Mouse (Mus musculus) spleen, postnatal 10 days (tissue): Measurements from ENCODE around the gene Tdgf1.

Source experiments
- DNase-seq, 2 experiments: peaks; one replicate each; pipeline ENCODE4 v3.0.0; 2021 to 2022; ENCODE audit warnings: low spot score in 2 of 2

The Tdgf1 gene

GRCm38 (mm10) chr9:110914631-110915236, 31.2 kb downstream of the Tdgf1 start:
- no peak for DNase-seq

GRCm38 (mm10) chr9:110909371-110909967, 36.5 kb downstream of the Tdgf1 start:
- no peak for DNase-seq

DNA sequence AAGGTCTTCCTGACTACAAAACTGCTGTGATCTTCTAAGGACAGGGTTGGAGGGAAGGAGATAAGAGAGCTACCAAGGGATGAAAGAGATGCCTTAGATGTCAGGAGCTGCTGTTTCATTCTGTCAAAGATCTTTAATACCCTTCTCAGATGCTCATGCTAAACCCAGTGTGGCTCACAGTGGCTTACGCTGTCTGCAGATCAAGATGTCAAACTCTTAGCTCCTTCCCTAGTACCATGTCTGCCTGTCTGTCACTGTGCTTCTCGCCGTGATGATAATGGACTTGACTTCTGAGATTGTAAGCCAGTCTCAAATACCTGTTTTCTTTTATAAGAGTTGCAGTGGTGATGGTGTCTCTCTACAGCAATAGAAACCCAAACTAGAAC, 37.3 kb downstream of the Tdgf1 start:
- DNase-seq, result no peak

GRCm38 (mm10) chr9:110907838-110908630, 37.9 kb downstream of the Tdgf1 start:
- no peak for DNase-seq

DNA sequence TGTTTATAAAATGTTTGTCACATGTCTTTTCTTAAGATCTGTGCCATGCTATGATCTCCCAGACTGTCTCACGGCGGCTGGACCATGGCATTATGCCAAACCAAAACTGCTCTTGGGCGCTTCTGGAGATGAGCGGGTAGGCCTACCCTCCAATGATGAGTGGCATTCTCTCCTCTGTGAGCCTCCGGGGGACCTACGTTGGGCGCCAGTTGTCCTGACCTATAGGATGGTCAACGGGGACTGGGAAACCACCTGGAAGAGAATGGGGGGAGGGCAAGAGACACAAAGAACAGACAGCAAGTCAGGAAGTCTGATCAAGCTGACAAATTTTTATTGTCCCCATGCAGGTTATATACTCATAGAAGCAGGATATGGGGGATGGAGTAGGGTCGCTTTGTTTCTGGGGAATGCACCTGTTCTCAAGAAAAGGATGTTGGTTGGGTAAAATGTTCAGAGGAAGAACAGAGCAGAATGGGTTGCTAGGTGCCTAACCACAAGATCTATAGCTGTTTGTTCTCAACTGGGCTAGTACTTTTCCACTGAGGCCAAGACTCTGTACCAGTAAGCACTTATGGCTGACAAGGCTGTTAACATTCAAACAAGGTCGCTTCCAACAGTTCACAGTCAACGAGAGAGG, 38.6 kb downstream of the Tdgf1 start:
- DNase-seq, result no peak

- DNase-seq, result no peak
Measured at GRCm38 (mm10) chr9:110902271-110902670, 43.7 kb downstream of the Tdgf1 start.

DNA sequence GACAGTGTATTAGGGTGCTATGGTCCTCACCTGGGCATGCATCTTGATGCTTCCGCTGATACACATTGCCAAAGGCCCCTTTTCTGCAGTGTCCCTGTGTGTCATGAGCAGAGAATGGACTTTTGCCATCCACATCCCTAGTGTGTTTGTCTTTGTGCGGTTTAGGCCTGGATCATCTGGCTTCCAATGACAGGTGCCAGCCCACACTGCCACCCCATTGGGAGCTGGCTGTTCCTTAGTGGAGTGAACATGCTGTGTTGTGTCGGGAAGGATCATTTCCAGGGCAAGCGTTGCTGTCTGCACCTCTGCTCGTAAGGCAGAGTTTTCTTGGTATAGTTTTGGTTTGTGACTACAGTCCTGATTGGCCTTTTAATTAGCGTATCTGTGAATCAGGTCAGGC, 44.8 kb downstream of the Tdgf1 start:
- no peak for DNase-seq

GRCm38 (mm10) chr9:110899451-110900008, 46.4 kb downstream of the Tdgf1 start:
- no peak for DNase-seq

- DNase-seq, result peak in 1 of 2 experiments; percentile 26
Measured at GRCm38 (mm10) chr9:110896595-110896994, 49.4 kb downstream of the Tdgf1 start.

DNA sequence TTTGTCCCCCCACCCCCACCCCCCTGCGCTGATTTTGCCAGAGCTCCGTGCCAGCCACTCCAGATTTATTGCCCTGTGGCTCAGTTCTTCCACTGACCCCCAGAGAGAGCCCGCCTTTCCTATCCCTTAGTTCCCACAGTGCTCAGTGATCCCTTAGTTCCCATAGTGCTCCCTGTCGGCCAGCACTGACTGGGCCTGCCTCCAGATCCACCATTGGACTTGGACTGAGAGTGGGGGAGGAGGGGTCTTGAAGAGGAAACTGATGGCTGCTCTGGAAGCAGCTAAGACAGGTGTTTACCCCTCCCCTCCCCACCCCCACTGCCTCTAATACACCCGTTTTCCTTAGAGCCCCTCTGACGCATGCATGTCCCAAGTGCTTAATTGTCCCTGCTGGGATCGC, 50.0 kb downstream of the Tdgf1 start:
- DNase-seq, result no peak

DNA sequence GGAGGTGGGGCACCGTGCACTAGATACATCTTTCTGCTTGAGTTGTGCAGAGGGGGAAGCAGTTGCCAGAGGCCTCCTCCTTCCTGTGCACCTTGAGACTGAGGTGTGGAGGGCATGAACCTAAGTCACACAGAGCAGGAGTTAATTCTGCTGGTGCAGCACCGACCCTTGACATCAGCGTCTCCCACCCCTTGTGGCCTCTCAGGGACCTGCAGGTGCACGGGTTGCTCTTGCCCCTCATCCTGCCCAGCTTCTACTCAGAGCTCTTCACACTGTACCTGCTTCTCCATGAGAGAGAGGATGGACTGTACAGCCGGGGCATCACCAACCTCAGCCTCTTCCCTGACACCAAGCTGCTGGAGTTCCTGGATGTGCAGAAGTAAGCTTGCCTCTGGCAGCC, 50.5 kb downstream of the Tdgf1 start:
- DNase-seq, result no peak

DNA sequence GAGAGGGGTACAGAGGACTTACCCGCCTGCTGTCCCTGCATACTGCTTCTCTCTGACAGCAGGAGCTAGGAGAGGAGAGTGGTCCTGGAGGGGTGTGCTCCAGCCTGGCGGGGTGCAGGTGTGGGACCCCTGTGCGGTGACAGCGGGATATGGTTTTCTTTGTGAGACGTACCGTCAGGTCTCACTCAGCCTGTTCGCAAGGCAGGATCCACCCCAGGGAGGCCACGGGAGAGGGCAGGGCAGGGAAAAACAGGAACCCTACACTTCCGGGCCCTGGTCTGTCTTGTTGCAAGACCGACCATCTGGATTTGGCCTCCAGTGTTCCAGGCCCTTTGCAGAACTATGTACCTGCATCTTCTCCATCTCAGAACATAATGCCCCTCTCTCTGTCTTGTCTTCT, 52.5 kb downstream of the Tdgf1 start:
- no peak for DNase-seq

GRCm38 (mm10) chr9:110892552-110892951, 53.4 kb downstream of the Tdgf1 start:
- DNase-seq, result no peak

GRCm38 (mm10) chr9:110891077-110891828, 54.7 kb downstream of the Tdgf1 start:
- DNase-seq, result no peak

DNA sequence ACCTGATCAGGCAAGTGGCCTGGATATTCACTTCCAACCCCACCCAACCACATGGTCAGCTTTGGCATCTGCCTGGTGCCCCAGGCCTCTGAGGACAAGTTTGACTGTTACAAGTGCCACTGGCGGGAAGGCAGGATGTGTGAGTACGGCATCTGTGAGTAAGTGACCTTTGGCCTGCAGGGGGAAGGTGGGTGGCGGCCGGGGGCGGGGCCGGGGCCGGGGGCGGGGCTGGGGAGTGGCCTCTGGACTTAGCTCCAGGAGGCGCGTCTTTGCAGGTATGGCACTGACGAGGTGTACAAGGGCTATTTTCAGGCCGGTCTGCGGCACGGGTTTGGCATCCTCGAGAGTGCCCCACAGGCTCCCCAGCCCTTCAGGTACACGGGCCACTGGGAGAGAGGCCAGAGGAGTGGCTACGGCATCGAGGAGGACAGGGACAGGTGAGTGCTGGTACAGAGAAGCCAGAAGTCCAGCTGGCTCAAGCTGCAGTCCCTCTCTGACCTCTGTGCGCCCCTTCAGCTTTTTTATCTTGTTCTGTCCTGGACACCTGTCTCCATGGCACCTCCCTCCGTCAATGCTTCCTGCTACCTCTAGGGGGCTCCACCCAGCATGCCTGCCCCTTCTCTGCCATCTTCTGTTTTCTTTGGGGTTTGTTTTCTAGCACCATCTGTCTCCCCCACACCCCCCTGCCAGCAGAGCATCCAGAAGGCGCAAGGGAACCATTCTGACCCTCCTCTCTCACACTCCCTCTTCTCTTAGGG, 55.8 kb downstream of the Tdgf1 start:
- DNase-seq, result no peak
